Comparison of ENCODE assay signal across 27 mouse cellular contexts in genomic region chr10:112044283-112044682, GRCm38 (mm10). TPM values are rescaled to one million over a fixed set of nuclear protein-coding genes. Genes with fewer than 3 reads are reported as not detected.
DNase-seq lines count a peak whose midpoint lies in the region; ATAC-seq and TF ChIP-seq lines count a peak whose summit lies in the region.
"Not testable (repeated sequence)": the region's sequence is repeated elsewhere in the genome, so short reads cannot be mapped to it uniquely, and the experiment has no call there.
"Had no signal": no experiment of that assay in that cellular context is flagged by ENCODE, and none has a peak within 500 bp of the region (broad histone marks: within the 10 kb centered on the region; RNA-seq: fewer than 3 reads in every experiment).

No protein-coding gene starts in this region.

- not testable (repeated sequence) for DNase-seq in intestine, embryonic 14.5 days (ENCODE audit: low spot score); midbrain, postnatal 0 days (ENCODE audit: low spot score)
- DNase-seq in thymus, adult 2 months = peak; percentile 7
- peak; percentile 8 to 10 for DNase-seq in urinary bladder, adult 18-20 months (ENCODE audit: low spot score in 2 of 2)

- not testable (repeated sequence) for H3K9me3 ChIP-seq in forebrain, embryonic 16.5 days (ENCODE audit: control insufficient read depth, low read length); hindbrain, embryonic 13.5 days; intestine, embryonic 14.5 days (ENCODE audit: control insufficient read depth, low read length); midbrain, embryonic 12.5 days; midbrain, postnatal 0 days (ENCODE audit: low read length)

- H3K4me3 ChIP-seq in forebrain, embryonic 16.5 days (replicated peaks; ENCODE audit: low read length); hindbrain, embryonic 13.5 days; intestine, embryonic 14.5 days (ENCODE audit: low read depth, low read length); midbrain, embryonic 12.5 days; midbrain, postnatal 0 days (ENCODE audit: low read depth, low read length); thymus, adult 2 months (ENCODE audit: control insufficient read depth, insufficient read depth, low read length): not testable (repeated sequence)

- not testable (repeated sequence) for H3K9ac ChIP-seq in forebrain, embryonic 16.5 days (replicated peaks; ENCODE audit: low read depth, low read length); intestine, embryonic 14.5 days (ENCODE audit: low read length); midbrain, embryonic 12.5 days (replicated peaks); midbrain, postnatal 0 days (replicated peaks; ENCODE audit: low read length, poor library complexity, severe bottlenecking)
- 0 out of 2 replicates have a peak overlapping the region, but pooled peaks have one; percentile 8 for H3K9ac ChIP-seq in hindbrain, embryonic 13.5 days

- ATAC-seq in forebrain, embryonic 16.5 days = peak; percentile 31; the same call in 1 of the 2 replicates
- ATAC-seq in hindbrain, embryonic 13.5 days (ENCODE audit: low FRiP score) = not testable (repeated sequence)
- peak; percentile 36; the same call in 1 of the 2 replicates for ATAC-seq in intestine, embryonic 14.5 days (replicated peaks; ENCODE audit: low FRiP score, low TSS enrichment, low read depth)
- ATAC-seq in midbrain, embryonic 12.5 days (ENCODE audit: low FRiP score, low read depth) = peak; percentile 52; the same call in 1 of the 2 replicates
- ATAC-seq in midbrain, postnatal 0 days (ENCODE audit: low FRiP score) = peak; percentile 68; the same call in 1 of the 2 replicates

- not testable (repeated sequence) for H3K4me1 ChIP-seq in forebrain, embryonic 16.5 days (replicated peaks; ENCODE audit: control insufficient read depth, insufficient read depth, low read length); hindbrain, embryonic 13.5 days (replicated peaks); intestine, embryonic 14.5 days (replicated peaks; ENCODE audit: control insufficient read depth, insufficient read depth, low read length); midbrain, embryonic 12.5 days; midbrain, postnatal 0 days (ENCODE audit: insufficient read depth, low read length); thymus, adult 2 months (replicated peaks; ENCODE audit: control insufficient read depth, insufficient read depth, low read length)

- not testable (repeated sequence) for H3K4me2 ChIP-seq in forebrain, embryonic 16.5 days (ENCODE audit: low read length); intestine, embryonic 14.5 days (ENCODE audit: low read length); midbrain, embryonic 12.5 days (replicated peaks)
- H3K4me2 ChIP-seq in hindbrain, embryonic 13.5 days = peak overlapping the region; percentile 33
- peak overlapping the region; percentile 32; the same call in 1 of the 2 replicates for H3K4me2 ChIP-seq in midbrain, postnatal 0 days (ENCODE audit: low read depth, low read length, poor library complexity, severe bottlenecking)

- not testable (repeated sequence) for H3K27me3 ChIP-seq in forebrain, embryonic 16.5 days (replicated peaks; ENCODE audit: control insufficient read depth, insufficient read depth, low read length); hindbrain, embryonic 13.5 days; intestine, embryonic 14.5 days (replicated peaks; ENCODE audit: control insufficient read depth, insufficient read depth, low read length); midbrain, embryonic 12.5 days; midbrain, postnatal 0 days (ENCODE audit: insufficient read depth, low read length); thymus, adult 2 months (ENCODE audit: control insufficient read depth, insufficient read depth, low read length)

- not testable (repeated sequence) for TF ChIP-seq CTCF in midbrain, postnatal 0 days (IDR thresholded peaks at IDR 0.05); thymus, adult 2 months (IDR thresholded peaks at IDR 0.05; ENCODE audit: borderline replicate concordance, control insufficient read depth, extremely low read depth, insufficient read depth, low read length, poor library complexity)

- H3K27ac ChIP-seq in forebrain, embryonic 16.5 days (ENCODE audit: low read length); hindbrain, embryonic 13.5 days; intestine, embryonic 14.5 days (ENCODE audit: low read depth); midbrain, embryonic 12.5 days (replicated peaks); midbrain, postnatal 0 days (ENCODE audit: low read depth, low read length); thymus, adult 2 months (ENCODE audit: control insufficient read depth, insufficient read depth, low read length): not testable (repeated sequence)

- H3K36me3 ChIP-seq in forebrain, embryonic 16.5 days (ENCODE audit: control insufficient read depth, insufficient read depth); hindbrain, embryonic 13.5 days; intestine, embryonic 14.5 days (ENCODE audit: control insufficient read depth, insufficient read depth, low read length); midbrain, embryonic 12.5 days; midbrain, postnatal 0 days (ENCODE audit: insufficient read depth, low read length); thymus, adult 2 months (ENCODE audit: control insufficient read depth, insufficient read depth, low read length): not testable (repeated sequence)

- 72% methylated on average over 14 of the region's 14 CpGs for WGBS in forebrain, embryonic 16.5 days
- 50% methylated on average over 14 of the region's 14 CpGs for WGBS in hindbrain, embryonic 13.5 days
- WGBS in intestine, embryonic 14.5 days = 28% methylated on average over 14 of the region's 14 CpGs
- WGBS in midbrain, embryonic 12.5 days = 60% methylated on average over 13 of the region's 14 CpGs
- WGBS in midbrain, postnatal 0 days = 34% methylated on average over 14 of the region's 14 CpGs
- WGBS in thymus, adult 2 months = 59% methylated on average over 14 of the region's 14 CpGs

- TF ChIP-seq POLR2A in thymus, adult 2 months (IDR thresholded peaks at IDR 0.05; ENCODE audit: control insufficient read depth, extremely low read depth, insufficient read depth, low read length, poor library complexity) = not testable (repeated sequence)

RNA-seq across cellular contexts. Expression of gene Glipr1l1, which starts 15.7 kb away (rescaled TPM):
- polyA plus RNA-seq in forebrain, embryonic 16.5 days (2015; fragmentation: Nextera tagmentation; extraction: Ambion mirVana) = not detected in 2 replicates
- polyA plus RNA-seq in hindbrain, embryonic 13.5 days (2015; fragmentation: Nextera tagmentation; extraction: Ambion mirVana) = 0.26 TPM in 1 of 2 replicates, not detected in the other
- not detected in 2 replicates for polyA plus RNA-seq in intestine, embryonic 14.5 days (2014; fragmentation: Nextera tagmentation; extraction: Ambion mirVana)
- polyA plus RNA-seq in midbrain, embryonic 12.5 days (2016; fragmentation: Nextera tagmentation; extraction: Ambion mirVana) = 0.26 TPM in 1 of 2 replicates, not detected in the other
- 0.77 TPM in 1 of 2 replicates, not detected in the other for total RNA-seq in midbrain, postnatal 0 days (2014; rRNA removed)
- polyA plus RNA-seq in midbrain, postnatal 0 days (2015; fragmentation: Nextera tagmentation; extraction: Ambion mirVana) = 0.17 TPM in 1 of 2 replicates, not detected in the other
- polyA plus RNA-seq in thymus, adult 2 months (2012; rRNA removed) = not detected in 2 replicates
- total RNA-seq: adrenal gland, adult 18-20 months; adrenal gland, postnatal 25 days; common myeloid progenitor, adult 5-6 weeks; gastrocnemius, postnatal 14 days; granulocyte monocyte progenitor cell, adult 5-6 weeks; heart, postnatal 36 days; layer of hippocampus, postnatal 36 days; left cerebral cortex, postnatal 4 days; megakaryocyte-erythroid progenitor cell, adult 5-6 weeks had no signal
- polyA plus RNA-seq: CD4-positive, CD25-positive, alpha-beta regulatory T cell, adult 4 months; embryonic facial prominence, embryonic 13.5 days; forebrain, embryonic 10.5 days; heart, embryonic 10.5 days; heart, embryonic 15.5 days; hindbrain, embryonic 12.5 days; intestine, embryonic 16.5 days; large intestine, adult 2 months; limb, embryonic 15.5 days; liver, embryonic 13.5 days; macrophage had no signal

RNA-seq across cellular contexts. Expression of gene Glipr1l2, which starts 38.9 kb away (rescaled TPM):
- not detected in 2 replicates for polyA plus RNA-seq in forebrain, embryonic 16.5 days (2015; fragmentation: Nextera tagmentation; extraction: Ambion mirVana)
- not detected in 2 replicates for polyA plus RNA-seq in hindbrain, embryonic 13.5 days (2015; fragmentation: Nextera tagmentation; extraction: Ambion mirVana)
- not detected in 2 replicates for polyA plus RNA-seq in intestine, embryonic 14.5 days (2014; fragmentation: Nextera tagmentation; extraction: Ambion mirVana)
- not detected in 2 replicates for polyA plus RNA-seq in midbrain, embryonic 12.5 days (2016; fragmentation: Nextera tagmentation; extraction: Ambion mirVana)
- not detected in 2 replicates for total RNA-seq in midbrain, postnatal 0 days (2014; rRNA removed)
- polyA plus RNA-seq in midbrain, postnatal 0 days (2015; fragmentation: Nextera tagmentation; extraction: Ambion mirVana) = not detected in 2 replicates
- polyA plus RNA-seq in thymus, adult 2 months (2012; rRNA removed) = not detected in 2 replicates
- total RNA-seq: adrenal gland, adult 18-20 months; adrenal gland, postnatal 25 days; common myeloid progenitor, adult 5-6 weeks; gastrocnemius, postnatal 14 days; granulocyte monocyte progenitor cell, adult 5-6 weeks; heart, postnatal 36 days; layer of hippocampus, postnatal 36 days; left cerebral cortex, postnatal 4 days; megakaryocyte-erythroid progenitor cell, adult 5-6 weeks had no signal
- polyA plus RNA-seq: embryonic facial prominence, embryonic 13.5 days; forebrain, embryonic 10.5 days; heart, embryonic 10.5 days; heart, embryonic 15.5 days; hindbrain, embryonic 12.5 days; intestine, embryonic 16.5 days; large intestine, adult 2 months; limb, embryonic 15.5 days; liver, embryonic 13.5 days; macrophage had no signal

RNA-seq across cellular contexts. Expression of gene Glipr1, which starts 41.9 kb away (rescaled TPM):
- polyA plus RNA-seq in forebrain, embryonic 16.5 days (2015; fragmentation: Nextera tagmentation; extraction: Ambion mirVana) = 0.42 and 1.0 TPM in 2 replicates
- polyA plus RNA-seq in hindbrain, embryonic 13.5 days (2015; fragmentation: Nextera tagmentation; extraction: Ambion mirVana) = 1.2 and 2.0 TPM in 2 replicates
- polyA plus RNA-seq in intestine, embryonic 14.5 days (2014; fragmentation: Nextera tagmentation; extraction: Ambion mirVana) = 9.7 and 10.1 TPM in 2 replicates
- 0.54 and 0.88 TPM in 2 replicates for polyA plus RNA-seq in midbrain, embryonic 12.5 days (2016; fragmentation: Nextera tagmentation; extraction: Ambion mirVana)
- 0.49 and 2.7 TPM in 2 replicates for total RNA-seq in midbrain, postnatal 0 days (2014; rRNA removed)
- 0.85 and 1.2 TPM in 2 replicates for polyA plus RNA-seq in midbrain, postnatal 0 days (2015; fragmentation: Nextera tagmentation; extraction: Ambion mirVana)
- polyA plus RNA-seq in thymus, adult 2 months (2012; rRNA removed) = 40.5 and 62.2 TPM in 2 replicates
